Mouse (Mus musculus) forebrain, embryonic 16.5 days (tissue): ENCODE results near the gene Hexdc. TPM values are rescaled to one million over a fixed set of nuclear protein-coding genes. Genes with fewer than 3 reads are reported as not detected.

Source experiments
- ATAC-seq: fragments of 200-750 bp; cut with Nextera tagmentation; 2 replicates; pipeline ENCODE4 v1.8.0; 2017; ENCODE audit warnings: mild to moderate bottlenecking, moderate library complexity
- H3K27ac ChIP-seq: fragments of 300-500 bp; sonication (generic); 2 replicates; pipeline ENCODE4 v1.5.1; 2014; ENCODE audit warnings: low read length, control low read depth
- H3K27me3 ChIP-seq: fragments of 300-500 bp; sonication (generic); replicated peaks from 2 replicates; pipeline ENCODE4 v1.6.1; 2014; ENCODE audit warnings: low read length; ENCODE audit not compliant: control insufficient read depth, insufficient read depth
- H3K36me3 ChIP-seq: fragments of 300-500 bp; sonication (generic); 2 replicates; pipeline ENCODE4 v1.6.1; 2014; ENCODE audit not compliant: control insufficient read depth, insufficient read depth
- H3K4me1 ChIP-seq: fragments of 300-500 bp; sonication (generic); replicated peaks from 2 replicates; pipeline ENCODE4 v1.6.1; 2014; ENCODE audit warnings: low read length; ENCODE audit not compliant: control insufficient read depth, insufficient read depth
- H3K4me2 ChIP-seq: fragments of 300-500 bp; sonication (generic); 2 replicates; pipeline ENCODE4 v1.6.1; 2014; ENCODE audit warnings: mild to moderate bottlenecking, low read length, control low read depth
- H3K4me3 ChIP-seq: fragments of 300-500 bp; sonication (generic); replicated peaks from 2 replicates; pipeline ENCODE4 v1.5.1; 2014; ENCODE audit warnings: mild to moderate bottlenecking, low read length, control low read depth
- H3K9ac ChIP-seq: fragments of 300-500 bp; sonication (generic); replicated peaks from 2 replicates; pipeline ENCODE4 v1.6.1; 2014; ENCODE audit warnings: low read depth, low read length, control low read depth
- H3K9me3 ChIP-seq: fragments of 300-500 bp; sonication (generic); 2 replicates; pipeline ENCODE4 v1.6.1; 2016; ENCODE audit warnings: low read length; ENCODE audit not compliant: control insufficient read depth
- WGBS: fragments of 180-500 bp; shearing (Covaris S2); extraction: QIAGEN DNeasy Blood & Tissue Kit; methylation state at CpG from one replicate; pipeline ENCODE4 v1.1.7; 2014; 5-methylcytosine and 5-hydroxymethylcytosine counted together
- polyA plus RNA-seq: library from polyadenylated mRNA; unstranded; fragments of >200 nt; fragmentation: Nextera tagmentation; extraction: Ambion mirVana; gene quantifications from 2 replicates; pipeline ENCODE4 v1.2.1, GENCODE M21; 2015

The Hexdc gene
- polyA plus RNA-seq, 1 experiment from 2014 or later = 22.9 TPM

GRCm38 (mm10) chr11:121236564-121237344 is 32.5 kb downstream of the Hexdc start, which contains the start of gene Narf:
TSS of gene Narf (plus strand) at chr11:121237253.
- Histone ChIP-seq H3K27me3 (no peaks in the 10 kb centered on the region), H3K9me3 (no peaks in the 10 kb centered on the region), H3K4me1 (peaks cover 25% of the 10 kb centered on the region), H3K36me3 (peaks cover 4% of the 10 kb centered on the region; the same call in 1 of the 2 replicates), H3K27ac (peak within 1 kb of the TSS; percentile 100), H3K9ac (peak within 1 kb of the TSS; percentile 93), H3K4me2 (peak within 1 kb of the TSS; percentile 78), H3K4me3 (peak within 1 kb of the TSS; percentile 94)
- peak; percentile 100 for ATAC-seq
- WGBS = under 1% methylated on average over 50 of the region's 50 CpGs

GRCm38 (mm10) chr11:121237345-121238128 is 33.3 kb downstream of the Hexdc start:
- Histone ChIP-seq H3K4me3 (peak overlapping the region; percentile 94), H3K27ac (peak overlapping the region; percentile 100), H3K27me3 (no peaks in the 10 kb centered on the region), H3K9me3 (no peaks in the 10 kb centered on the region), H3K4me2 (peak overlapping the region; percentile 78), H3K4me1 (peaks cover 25% of the 10 kb centered on the region), H3K36me3 (peaks cover 8% of the 10 kb centered on the region; the same call in 1 of the 2 replicates), H3K9ac (peak overlapping the region; percentile 93)
- WGBS = 3% methylated on average over 28 of the region's 28 CpGs
- no peak; the same call in 1 of the 2 replicates for ATAC-seq

- peaks cover 15% of the 10 kb centered on the region; the same call in 1 of the 2 replicates for H3K36me3 ChIP-seq
- no peaks in the 10 kb centered on the region for H3K27me3 ChIP-seq
- H3K4me3 ChIP-seq = no peak overlapping the region
- H3K27ac ChIP-seq = no peak overlapping the region
- peaks cover 25% of the 10 kb centered on the region for H3K4me1 ChIP-seq
- H3K9me3 ChIP-seq = no peaks in the 10 kb centered on the region
- no peak overlapping the region for H3K4me2 ChIP-seq
- no peak overlapping the region for H3K9ac ChIP-seq
- 94% methylated on average over 2 of the region's 2 CpGs for WGBS
- no peak for ATAC-seq
Observed at GRCm38 (mm10) chr11:121239669-121240068, 35.4 kb downstream of the Hexdc start.

GRCm38 (mm10) chr11:121250196-121250595 is 46.0 kb downstream of the Hexdc start:
- no peak overlapping the region for H3K4me3 ChIP-seq
- H3K9ac ChIP-seq = no peak overlapping the region
- no peaks in the 10 kb centered on the region for H3K27me3 ChIP-seq
- H3K36me3 ChIP-seq = peaks cover 80% of the 10 kb centered on the region
- H3K9me3 ChIP-seq = no peaks in the 10 kb centered on the region
- no peak for ATAC-seq
- no peak overlapping the region for H3K4me2 ChIP-seq
- H3K4me1 ChIP-seq = no peaks in the 10 kb centered on the region
- WGBS = 94% methylated on average over 8 of the region's 8 CpGs
- H3K27ac ChIP-seq = no peak overlapping the region

- peak within 1 kb of the TSS; percentile 89 for H3K4me2 ChIP-seq
- H3K27ac ChIP-seq = peak within 1 kb of the TSS; percentile 95
- no peaks in the 10 kb centered on the region for H3K9me3 ChIP-seq
- no peaks in the 10 kb centered on the region for H3K27me3 ChIP-seq
- peak; percentile 98 for ATAC-seq
- under 1% methylated on average over 67 of the region's 91 CpGs for WGBS
- peak within 1 kb of the TSS; percentile 98 for H3K4me3 ChIP-seq
- peak within 1 kb of the TSS; percentile 98 for H3K9ac ChIP-seq
- peaks cover 27% of the 10 kb centered on the region for H3K36me3 ChIP-seq
- H3K4me1 ChIP-seq = peaks cover 32% of the 10 kb centered on the region
Observed at GRCm38 (mm10) chr11:121259160-121260100, 55.2 kb downstream of the Hexdc start, which contains the start of gene Foxk2. TSS of gene Foxk2 (plus strand) at chr11:121259990.

GRCm38 (mm10) chr11:121260211-121260906 is 56.1 kb downstream of the Hexdc start:
- no peak for ATAC-seq
- H3K9me3 ChIP-seq = no peaks in the 10 kb centered on the region
- H3K4me1 ChIP-seq = peaks cover 32% of the 10 kb centered on the region
- peaks cover 23% of the 10 kb centered on the region for H3K36me3 ChIP-seq
- no peaks in the 10 kb centered on the region for H3K27me3 ChIP-seq
- peak overlapping the region; percentile 45 for H3K27ac ChIP-seq
- H3K4me3 ChIP-seq = peak overlapping the region; percentile 98
- WGBS = under 1% methylated on average over 48 of the region's 60 CpGs
- peak overlapping the region; percentile 98 for H3K9ac ChIP-seq
- H3K4me2 ChIP-seq = peak overlapping the region; percentile 89

- Histone ChIP-seq H3K27me3 (no peaks in the 10 kb centered on the region), H3K4me1 (peaks cover 32% of the 10 kb centered on the region), H3K27ac (no peak overlapping the region), H3K36me3 (peaks cover 16% of the 10 kb centered on the region), H3K4me3 (peak overlapping the region; percentile 98), H3K9ac (peak overlapping the region; percentile 98), H3K4me2 (peak overlapping the region; percentile 89), H3K9me3 (no peaks in the 10 kb centered on the region)
- no peak for ATAC-seq
- 49% methylated on average over 2 of the region's 2 CpGs for WGBS
Observed at GRCm38 (mm10) chr11:121261074-121261473, 56.8 kb downstream of the Hexdc start.
